Mouse (Mus musculus): Measurements from ENCODE around the gene 4430402I18Rik. TPM values are rescaled to one million over a fixed set of nuclear protein-coding genes. Genes with fewer than 3 reads are reported as not detected.

The 4430402I18Rik gene
- total RNA-seq, 4 experiments from 2014 or later: 4.8 to 11.1 (median 6.9) TPM

DNA sequence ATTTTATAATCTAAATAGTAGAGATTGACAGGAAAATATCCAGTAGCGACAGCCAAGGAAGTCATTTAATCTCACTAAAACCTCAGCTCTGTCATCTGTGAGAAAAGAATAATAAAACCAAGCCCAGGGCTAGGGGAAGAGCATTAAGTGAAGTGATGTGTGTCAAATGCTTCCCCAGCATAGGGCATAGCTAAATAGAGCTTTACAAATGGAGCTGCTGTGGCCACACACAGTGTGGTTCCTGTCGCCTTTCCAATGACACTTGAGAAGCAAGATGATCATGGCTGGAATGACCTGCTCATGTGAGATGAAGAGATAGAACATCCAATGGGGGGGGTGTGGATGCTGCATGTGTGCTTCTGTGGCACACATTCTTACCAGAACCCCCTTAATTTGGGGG is 65.5 kb downstream of the 4430402I18Rik start:
- no peak for DNase-seq (ENCODE audit: low spot score in 2 of 2)

DNA sequence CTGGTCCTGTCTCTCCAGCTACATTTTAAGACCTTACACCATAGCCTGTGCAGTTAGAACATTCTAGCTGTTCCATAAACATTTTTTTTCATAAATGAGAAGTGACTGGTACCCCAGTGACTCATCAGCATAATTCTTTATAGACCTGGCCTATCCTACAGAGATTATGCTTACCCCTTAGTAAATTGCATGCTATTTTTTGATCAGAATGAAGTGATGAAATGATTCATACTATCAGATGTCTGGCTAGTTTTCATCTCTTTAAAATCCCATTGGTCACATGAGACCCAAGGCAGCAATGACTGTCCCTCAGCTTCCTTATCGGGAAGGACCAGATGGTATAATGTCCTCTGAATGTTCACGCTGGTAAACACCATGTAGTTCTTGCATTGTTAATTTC is 66.8 kb downstream of the 4430402I18Rik start:
- no peak for DNase-seq (ENCODE audit: low spot score in 2 of 2)

DNA sequence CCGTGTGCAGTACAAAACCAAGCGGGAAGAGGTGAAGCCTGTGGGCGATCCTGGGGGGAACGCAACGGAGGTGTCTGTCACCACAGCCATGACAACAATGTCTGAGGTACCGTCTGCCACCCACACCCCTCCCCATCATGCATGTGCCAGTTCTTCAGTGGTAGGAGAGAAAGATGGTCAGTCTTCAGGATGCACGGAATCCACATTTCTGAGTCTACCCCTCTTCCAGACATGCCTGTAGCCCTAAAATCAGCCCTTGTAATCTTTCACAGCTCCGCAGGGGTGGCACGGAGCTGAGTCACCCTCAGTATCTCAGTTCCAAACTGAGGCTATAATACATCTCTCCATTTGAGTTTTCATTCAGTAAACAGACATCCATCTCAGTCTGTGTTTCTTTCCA is 70.1 kb downstream of the 4430402I18Rik start:
- no peak for DNase-seq (ENCODE audit: low spot score in 2 of 2)

DNA sequence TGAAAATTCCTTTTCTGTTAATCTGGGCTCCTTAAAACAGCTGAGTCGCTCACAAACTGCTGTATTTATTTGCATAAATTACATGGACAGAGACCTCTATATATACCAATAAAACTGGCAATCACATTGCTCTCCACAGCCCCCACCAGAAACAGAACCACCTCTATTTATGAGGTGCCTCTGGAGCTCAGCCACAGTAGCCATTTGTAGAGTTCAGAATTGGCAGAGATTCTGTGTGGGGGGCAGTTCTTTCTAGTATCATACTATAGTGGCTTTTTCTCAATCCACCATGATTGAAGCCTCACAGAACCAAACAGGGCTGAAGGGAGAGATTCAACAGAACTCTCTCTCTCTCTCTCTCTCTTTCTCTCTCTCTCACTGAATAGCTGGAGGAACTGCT is 71.0 kb downstream of the 4430402I18Rik start:
- no peak for DNase-seq (ENCODE audit: low spot score in 2 of 2)

DNA sequence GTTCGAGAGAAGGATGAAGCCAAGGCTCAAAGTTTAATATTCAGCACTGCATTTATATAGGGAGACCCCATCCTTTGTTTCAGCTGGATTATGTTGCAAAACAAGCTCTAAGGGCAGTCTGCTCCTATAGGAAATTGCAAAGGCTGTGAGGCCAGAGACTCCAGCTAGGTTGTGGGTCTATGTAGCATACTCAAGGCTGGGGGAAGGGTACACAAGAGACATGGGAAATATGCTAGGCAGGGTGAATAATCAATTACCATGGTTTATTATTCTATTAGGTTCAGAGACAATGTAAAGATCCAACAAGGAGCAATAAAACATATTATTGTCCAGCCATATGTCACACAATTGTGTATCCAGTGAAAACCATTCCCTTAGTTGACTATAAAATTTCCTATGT is 75.7 kb downstream of the 4430402I18Rik start:
- DNase-seq (ENCODE audit: low spot score in 2 of 2): no peak

DNA sequence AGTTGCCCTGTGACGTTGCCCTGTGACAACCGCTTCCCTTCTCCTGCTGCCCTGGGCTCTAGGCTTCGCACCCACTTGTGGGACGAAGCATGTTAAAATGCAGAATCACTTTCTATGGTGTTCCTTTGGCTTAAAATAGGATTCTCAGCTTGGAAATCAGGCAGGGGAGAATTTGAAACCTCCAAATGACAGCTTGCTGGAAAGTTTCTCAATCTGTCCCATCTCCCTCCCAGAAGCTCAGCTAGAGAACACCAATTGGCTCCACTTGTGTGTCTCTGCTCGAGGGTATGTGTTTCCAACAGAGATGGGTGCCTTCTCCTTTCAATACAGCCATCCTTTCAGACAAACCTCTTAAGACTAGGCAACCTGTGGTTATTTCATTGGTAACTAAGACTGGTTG is 76.4 kb downstream of the 4430402I18Rik start:
- peak in 1 of 2 experiments; percentile 51 for DNase-seq (ENCODE audit: low spot score in 2 of 2)

DNA sequence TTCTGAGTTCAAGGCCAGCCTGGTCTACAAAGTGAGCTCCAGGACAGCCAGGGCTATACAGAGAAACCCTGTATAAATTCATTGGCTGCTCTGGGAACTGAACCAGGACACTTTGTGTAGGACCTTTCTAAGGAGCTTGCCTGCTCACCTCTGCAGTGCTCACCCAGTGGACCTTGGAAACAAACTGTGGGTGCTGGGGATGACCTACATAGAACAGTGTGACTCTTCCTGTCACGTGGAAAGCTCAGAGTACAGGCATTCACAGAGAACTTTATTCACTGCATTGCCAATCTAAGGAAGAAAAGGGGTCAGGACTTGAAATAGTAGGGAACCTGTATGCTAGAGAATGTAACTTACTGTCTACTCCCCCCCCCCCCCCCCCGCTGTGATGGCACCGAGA is 78.3 kb downstream of the 4430402I18Rik start:
- DNase-seq (ENCODE audit: low spot score in 2 of 2): no peak

DNA sequence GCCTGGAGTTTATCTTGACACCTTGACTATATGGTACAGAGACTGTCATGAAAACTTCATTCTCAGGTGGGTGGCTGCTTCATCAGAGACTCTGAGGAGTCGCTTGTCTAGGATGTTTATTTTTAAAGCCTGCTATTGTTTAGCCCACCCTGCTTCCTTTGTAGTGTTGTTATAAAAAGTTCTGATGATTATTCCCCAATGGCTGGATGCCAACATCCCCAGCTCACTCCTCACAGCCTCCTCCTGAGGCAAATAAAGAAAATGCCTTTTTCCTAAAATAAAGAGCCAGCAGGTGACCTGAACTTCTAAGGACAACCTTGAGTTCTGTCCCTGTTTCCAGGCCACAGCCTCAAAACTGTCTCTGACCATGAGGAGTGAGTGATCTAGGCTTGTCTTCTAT is 79.1 kb downstream of the 4430402I18Rik start:
- no peak for DNase-seq (ENCODE audit: low spot score in 2 of 2)

DNA sequence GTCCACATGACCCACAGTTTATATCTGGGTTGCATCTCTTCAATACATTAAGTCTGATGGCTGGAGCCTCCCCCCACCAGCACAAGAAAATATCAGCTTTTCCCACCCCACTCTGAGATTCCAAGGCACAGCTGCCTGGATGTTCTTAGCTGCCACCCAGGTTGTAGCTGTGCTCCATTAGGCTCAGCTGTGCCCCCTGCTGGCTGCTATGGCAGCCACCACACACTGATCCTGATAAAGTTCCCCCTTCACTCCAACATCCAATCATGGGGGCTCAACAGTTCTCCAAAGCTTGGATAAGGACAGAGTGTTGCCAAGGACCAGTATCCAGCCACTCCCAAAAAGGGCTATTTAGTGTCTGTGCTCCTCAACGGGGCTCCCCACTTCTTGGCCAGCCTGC is 84.5 kb downstream of the 4430402I18Rik start:
- DNase-seq (ENCODE audit: low spot score in 2 of 2): no peak

DNA sequence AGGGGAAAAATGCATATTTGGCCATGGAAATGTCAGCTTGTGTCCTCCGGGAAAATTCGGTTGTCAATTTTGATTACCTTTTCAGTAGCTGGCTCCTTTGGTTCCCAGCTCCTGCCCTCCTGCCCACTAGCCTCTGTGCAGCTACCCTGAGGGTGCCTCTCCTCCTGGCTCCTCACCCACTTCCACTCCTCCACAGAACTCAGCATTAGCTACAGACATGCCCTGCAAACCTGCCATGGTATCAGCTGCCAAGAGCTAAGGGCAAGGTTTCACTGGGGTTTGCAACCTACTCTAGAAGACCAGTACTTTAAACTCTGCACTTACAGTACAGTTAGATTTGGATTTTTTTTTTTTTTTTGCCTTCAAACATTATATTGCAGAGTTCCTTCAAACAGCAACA is 88.1 kb downstream of the 4430402I18Rik start:
- DNase-seq (ENCODE audit: low spot score in 2 of 2): no peak

DNA sequence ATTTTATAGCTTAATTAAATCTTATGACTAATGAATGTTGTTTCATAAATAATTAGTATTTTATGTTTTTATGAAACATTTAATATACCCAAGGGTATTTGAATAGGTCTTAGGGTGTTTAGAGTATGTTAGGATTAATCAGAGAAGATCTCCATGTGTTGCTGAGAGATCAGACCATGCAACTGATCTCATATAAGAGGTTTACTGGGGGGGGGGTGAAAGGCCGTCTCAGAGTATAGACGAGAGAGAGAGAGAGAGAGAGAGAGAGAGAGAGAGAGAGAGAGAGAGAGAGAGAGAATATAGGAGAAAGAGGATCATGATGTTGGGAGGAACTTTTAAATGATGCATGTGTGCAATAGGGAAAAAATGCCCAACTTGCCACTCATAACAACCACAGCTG is 97.2 kb downstream of the 4430402I18Rik start:
- no peak for DNase-seq (ENCODE audit: low spot score in 2 of 2)

DNA sequence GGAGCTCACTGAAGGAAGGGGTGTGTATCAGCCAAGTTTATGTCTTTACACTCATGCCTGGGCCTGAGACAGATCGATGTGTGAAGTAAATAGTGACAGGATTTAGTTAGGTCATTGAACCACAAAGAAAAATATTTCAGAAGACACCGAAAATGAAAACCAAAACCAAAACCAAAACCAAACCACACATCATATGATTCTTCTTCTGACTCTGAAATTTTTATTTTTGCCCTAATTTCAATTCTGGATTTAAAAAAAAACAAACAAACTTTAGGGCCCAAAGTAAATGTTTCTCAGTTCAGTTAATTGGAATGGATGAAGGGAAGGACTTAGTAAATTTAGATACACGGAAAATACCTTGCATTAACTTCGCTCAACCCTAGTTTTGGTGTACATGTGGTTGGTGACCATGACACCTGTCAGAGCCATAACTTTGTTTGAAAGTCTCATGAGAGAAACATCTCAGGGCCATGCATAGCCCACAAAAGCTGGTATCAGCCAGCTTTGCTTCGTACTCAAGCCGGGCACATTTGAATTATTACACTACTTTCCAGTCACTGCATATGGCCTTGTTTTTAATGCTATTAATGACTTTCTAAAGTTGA is 98.2 kb downstream of the 4430402I18Rik start:
- no peak for DNase-seq (ENCODE audit: low spot score in 2 of 2)

DNA sequence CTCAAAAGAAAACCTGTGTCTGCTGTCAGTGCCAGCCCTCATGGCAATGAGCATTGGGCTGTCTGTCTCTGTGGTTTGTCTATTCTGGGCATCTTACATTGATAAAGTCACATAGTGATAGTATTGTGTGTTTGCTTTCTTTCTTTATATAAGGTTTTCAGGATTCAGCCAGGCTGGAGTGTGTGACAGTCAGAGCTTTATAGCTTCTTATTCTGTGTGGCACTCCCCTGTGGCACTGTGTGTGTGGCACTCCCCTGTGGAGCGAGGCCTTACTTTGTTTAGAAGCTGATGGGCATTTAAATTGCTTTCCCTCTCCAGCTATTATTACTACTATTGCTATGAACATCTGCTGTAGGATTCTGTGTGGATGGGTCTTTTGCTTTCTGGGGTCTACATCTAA is 102.1 kb downstream of the 4430402I18Rik start:
- no peak for DNase-seq (ENCODE audit: low spot score in 2 of 2)

DNA sequence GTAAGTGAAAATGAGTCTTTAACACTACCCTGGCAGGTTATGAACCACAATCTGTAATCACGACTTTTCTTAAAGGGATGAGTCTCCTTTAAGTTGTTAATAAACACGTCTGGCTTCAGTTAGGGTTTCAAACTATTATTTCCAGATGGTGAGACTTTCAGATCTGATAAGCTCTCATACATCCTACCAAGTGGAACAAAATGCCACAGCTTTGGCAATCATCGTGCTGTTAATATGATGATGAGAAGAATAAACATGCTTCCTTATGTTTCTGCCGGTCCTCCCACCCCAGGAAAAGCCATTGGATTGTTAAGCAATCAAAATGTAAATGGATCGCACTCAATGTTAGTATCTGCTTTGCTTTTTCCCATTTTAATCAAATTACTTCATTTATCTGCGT is 102.6 kb downstream of the 4430402I18Rik start:
- peak in 1 of 2 experiments; percentile 20 for DNase-seq (ENCODE audit: low spot score in 2 of 2)

DNA sequence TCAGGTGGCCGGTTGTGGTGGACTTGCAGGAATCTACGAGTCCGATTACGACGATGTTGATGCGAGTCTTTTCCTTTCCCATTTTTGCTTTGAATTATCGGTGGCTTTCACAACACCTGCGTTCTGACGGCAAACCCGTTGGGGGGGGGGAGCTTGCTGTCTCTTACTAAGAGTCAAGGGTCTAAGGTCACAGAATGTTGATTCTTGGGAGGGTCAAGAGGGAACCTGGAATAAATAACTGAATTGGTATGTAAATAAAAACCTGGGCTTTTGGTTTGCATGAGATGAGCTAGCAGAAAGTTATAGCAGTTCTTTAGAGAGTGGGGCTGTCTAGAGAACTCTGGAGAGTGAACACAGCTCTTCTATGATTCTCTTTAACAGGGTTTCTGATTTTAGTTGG is 104.0 kb downstream of the 4430402I18Rik start:
- no peak for DNase-seq (ENCODE audit: low spot score in 2 of 2)

DNA sequence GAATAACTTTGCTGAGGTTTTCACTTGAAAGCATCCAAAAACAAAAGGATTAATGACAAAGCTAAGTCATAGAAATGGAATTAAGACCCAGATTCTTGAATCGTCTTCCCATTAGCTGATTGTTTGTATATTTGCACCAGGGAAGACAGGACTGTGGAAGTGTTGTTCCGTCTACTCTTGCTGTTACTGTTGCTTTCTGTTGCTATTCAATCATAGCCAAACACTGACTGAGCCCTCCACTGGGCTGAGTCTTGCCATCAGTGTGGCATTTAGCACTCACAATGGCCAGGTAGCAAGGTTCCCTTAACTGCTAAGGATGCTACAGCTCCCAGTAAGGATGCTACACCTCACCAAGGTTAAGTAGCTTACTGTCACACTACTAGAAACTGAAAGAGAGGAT is 107.4 kb downstream of the 4430402I18Rik start:
- DNase-seq (ENCODE audit: low spot score in 2 of 2): no peak

DNA sequence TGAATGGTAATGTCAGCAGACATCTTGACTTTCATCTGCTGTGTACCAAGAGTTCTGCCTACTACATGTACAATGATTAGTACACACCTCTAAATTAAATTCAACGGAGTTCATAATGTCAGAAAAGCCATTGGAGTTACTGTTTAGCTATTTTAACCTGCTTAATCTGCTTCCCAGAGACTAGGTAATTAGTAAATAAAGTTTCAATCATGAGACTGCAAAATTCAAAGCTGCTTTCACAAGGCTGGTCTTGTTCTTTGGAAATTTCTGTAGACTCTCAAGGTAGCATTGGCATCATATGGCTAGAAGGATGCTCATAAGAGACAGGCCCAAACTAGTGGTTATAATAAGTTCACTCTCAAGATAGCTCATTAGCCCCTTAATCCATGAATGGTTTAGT is 112.8 kb downstream of the 4430402I18Rik start:
- DNase-seq (ENCODE audit: low spot score in 2 of 2): no peak

DNA sequence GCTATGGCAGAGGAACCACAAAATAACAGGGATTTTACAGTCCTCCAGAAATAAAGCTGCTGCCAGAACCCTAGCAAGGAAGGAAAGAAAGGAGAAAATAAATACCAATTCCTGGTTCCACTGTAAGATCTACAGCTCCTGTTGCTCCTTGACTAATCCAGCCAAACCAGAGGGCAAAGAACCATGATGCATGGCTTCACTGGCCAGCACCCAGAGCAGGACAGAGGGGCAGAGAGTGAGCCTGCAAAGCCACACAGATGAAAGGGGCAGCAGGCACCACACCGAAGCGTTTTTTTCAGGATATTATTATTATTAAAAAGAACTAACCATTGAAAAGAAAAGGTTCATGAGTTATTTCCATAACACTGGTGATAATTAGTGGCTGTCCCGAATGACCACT is 115.6 kb downstream of the 4430402I18Rik start:
- DNase-seq (ENCODE audit: low spot score in 2 of 2): no peak

DNA sequence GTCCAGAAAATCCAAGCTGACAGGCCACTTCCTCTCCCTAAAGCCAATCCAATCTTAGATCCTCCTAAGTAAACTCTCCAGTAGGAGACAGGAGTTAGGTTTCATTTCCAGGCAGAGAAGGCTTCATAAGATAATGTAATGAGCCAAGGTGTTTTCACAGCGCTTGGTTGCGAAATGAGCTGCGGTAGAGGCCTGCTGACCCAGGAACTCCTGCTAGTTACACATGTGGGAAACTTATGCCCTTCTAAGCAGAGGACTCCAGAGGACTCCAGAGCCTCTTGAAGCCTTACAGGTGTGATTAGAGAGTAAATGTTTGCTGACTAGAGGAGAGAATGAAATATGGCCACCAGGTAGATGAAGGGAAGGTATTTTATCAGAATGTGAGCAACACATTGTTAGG is 117.1 kb downstream of the 4430402I18Rik start:
- no peak for DNase-seq (ENCODE audit: low spot score in 2 of 2)

DNA sequence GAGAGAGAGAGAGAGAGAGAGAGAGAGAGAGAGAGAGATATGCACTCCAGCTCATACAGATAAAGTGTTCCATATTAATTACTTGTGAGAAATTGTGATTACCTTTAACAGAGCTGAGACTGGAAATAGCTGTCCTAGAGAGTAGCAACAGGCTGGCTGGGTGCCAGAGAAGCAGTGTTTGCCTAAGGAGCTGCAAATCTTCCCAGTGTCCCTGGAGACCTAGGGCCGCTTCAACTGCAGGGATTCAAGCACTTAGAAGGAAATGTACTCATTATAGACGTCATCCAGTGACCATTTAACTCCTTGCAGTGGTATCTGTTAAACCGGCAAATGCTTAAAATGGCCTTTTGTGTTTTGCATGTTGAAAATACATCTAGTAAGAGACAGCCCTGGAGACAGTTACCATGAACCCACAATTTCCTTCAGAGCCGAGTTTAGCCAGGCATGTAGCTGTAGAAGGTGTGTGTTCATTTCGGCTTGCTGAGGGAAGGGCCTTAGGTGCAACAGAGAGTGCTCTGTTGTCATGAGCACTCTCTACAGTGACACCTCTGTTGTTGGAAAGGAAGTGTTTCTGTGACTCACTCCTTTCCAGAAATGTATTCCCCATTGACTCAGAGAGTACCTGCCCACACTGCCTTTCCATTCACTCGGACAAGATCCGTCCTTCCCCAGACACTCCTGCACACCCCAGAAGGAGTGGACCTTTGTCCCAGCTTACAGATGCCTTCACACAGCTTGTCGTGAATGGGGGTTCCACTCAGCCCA is 122.5 kb downstream of the 4430402I18Rik start:
- DNase-seq (ENCODE audit: low spot score in 2 of 2): no peak

All from layer of hippocampus, adult 8-10 months (tissue).